Mouse (Mus musculus) adrenal gland, postnatal 36 days (tissue): ENCODE measurements around the gene Glud1. TPM values are rescaled to one million over a fixed set of nuclear protein-coding genes. Genes with fewer than 3 reads are reported as not detected.

Experiments
- DNase-seq, 2 experiments: peaks; one replicate each; pipeline ENCODE4 v3.0.0; 2021; ENCODE audit warnings: mixed read lengths in 1 of 2
- long read RNA-seq, 2 experiments: library from polyadenylated mRNA; stranded (forward); transcript quantifications; one replicate each; pipeline ENCODE4 v2.0.0; 2021; ENCODE audit warnings: borderline sequencing depth in 2 of 2
- total RNA-seq, 2 experiments: library from RNA; stranded (reverse); gene quantifications; 2 replicates each; pipeline ENCODE4 v1.2.3; 2021

The Glud1 gene
- 100 to 1,000 TPM; 177 to 206 TPM for total RNA-seq
- long read RNA-seq, experiment 1, transcript Glud1-201 (13 exons, 3,390 nt) = major isoform, 87 of 107 reads
- long read RNA-seq, experiment 1, partial matches to known transcripts = 17 of 107 reads
- long read RNA-seq, experiment 1, other reads (novel, unspliced or antisense) = 3 of 107 reads
- long read RNA-seq, experiment 2, transcript Glud1-201 (13 exons, 3,390 nt) = major isoform, 31 of 34 reads
- long read RNA-seq, experiment 2, partial matches to known transcripts = 0 of 34 reads
- long read RNA-seq, experiment 2, other reads (novel, unspliced or antisense) = 3 of 34 reads

DNA sequence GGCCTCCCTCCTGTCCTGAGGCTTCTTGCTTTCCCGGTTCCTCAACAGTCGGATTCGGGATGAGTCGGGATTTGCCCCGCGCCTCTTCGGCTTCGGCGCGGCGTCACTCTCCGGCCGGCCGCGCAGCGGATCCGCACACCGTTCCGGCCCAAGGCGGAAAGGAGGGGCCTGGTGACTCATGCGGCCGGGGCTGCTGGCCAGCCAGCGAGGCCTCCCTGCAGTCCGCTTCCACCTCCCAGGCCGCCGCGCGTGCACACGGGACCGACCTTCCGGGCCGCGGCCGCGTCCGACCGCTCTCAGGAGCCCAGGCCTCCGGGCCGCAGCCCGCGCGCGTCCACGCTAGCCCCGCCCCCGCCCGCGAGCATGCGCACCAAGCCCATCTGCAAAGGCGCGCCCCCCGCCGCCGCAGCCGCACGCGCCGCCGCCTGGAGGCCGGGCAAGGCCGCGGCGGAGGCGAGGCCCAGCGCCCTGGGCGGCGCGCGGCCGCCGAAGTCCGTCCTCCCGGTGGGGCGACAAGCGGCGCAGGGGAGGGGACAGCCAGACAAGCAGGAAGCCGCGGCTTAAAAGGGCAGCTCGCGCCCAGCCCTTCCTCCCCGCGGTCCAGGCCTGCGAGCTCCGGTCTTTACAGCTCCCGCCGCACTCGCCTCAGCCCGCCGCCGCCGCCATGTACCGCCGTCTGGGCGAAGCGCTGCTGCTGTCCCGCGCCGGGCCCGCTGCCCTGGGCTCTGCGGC is at the start of gene Glud1, which contains the start of gene Shld2:
Gene Glud1, plus strand, starts transcription at position 494 of the 732 bp plus-strand sequence.
Gene Shld2, minus strand, starts transcription at position 260 of the 732 bp plus-strand sequence.
- peak; percentile 98 to 99 for DNase-seq

DNA sequence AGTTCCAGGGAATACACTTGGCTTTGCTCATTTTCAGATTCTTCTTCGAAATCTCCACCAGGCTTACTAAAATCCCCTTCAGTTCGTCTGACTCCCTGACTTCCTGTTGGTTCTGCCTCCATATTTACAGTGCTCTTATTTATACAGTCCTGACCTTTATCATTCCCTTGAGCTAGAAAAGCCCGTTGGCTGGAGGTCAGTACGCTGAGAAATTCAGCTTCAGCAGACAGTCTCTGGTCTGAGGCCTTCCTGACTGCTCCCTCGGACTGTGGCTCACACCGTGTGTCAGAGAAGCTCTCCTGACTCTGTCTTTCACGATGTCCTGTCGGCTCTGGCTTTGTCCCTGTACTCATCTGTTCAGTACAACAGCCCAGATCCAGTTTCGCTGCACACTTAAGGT is 42.5 kb upstream of the Glud1 start:
- DNase-seq = peak; percentile 12 to 30

DNA sequence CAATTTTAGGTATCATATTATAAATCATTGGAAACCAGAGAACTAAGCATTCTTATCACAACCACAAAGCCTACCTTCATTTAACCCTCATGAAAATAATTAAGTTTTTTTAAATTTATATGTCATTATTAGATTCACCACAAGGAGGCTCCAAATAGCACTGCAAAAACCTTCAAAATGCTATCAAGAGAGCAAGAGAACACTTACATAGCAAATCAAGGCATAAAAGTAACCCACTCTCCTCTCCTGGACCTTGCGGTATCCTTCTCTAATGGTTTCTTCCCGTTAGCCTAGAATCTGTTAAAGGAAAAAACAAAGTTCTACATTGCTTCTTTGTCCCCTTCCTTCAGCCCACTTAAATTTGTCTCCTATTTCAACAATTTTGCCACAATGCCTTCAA is 37.2 kb upstream of the Glud1 start:
- no peak for DNase-seq

DNA sequence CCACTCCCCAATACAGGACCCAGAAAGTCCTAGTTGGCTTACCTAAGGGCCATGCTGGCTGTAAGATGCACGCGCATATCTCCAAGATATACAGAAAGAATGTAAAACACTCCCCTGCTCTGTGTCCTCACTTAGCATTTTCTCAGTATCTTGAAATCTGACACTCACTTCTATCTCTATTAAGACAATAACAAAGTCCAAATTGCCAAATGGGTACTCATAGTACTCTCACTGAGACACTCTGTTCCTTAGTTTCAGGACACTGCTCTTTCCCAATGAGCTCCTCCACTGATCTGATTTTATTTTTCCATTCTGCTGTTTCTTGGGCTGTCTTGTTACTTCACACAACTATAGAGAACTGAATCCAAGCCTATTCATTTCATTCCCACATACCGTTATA is 36.4 kb upstream of the Glud1 start:
- no peak for DNase-seq

DNA sequence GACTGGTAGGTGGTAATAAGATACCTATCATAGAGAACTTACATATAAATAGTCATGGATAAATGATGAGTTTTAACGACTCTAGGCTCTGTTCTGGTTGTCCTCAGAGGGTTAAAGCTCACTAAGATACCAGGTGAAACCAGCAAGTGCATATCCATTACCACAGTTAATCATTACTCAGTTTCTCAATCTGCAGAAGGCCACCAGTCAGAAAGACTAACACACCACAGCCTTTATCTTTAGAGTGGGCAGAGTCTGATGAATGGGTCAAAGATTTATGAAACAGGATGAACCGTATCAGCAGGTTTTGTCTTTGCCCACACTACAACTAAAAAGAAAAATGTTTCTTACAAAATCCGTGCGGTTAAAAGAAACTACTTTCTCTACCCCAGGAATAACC is 35.3 kb upstream of the Glud1 start:
- no peak for DNase-seq

- no peak for DNase-seq
Observed at GRCm38 (mm10) chr14:34279726-34280125, 30.8 kb upstream of the Glud1 start.

DNA sequence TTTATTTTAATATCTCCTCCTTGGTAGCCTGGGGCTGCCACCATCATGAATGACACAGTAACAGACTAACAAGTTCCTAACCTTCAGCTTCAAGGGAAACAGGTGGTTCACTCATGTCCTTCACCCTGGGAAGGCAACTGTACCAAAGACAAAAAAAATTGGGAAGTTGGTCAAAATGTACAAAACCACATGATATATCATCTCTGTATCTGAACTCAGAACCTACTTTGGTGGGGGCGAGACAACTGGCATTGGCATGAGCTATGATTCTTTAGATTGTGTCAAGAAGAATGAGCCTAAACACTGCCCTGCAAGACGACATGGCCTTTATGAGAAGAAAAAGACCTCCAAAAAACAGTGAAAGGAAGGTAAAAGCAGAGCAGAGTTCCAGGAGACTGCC is 29.7 kb upstream of the Glud1 start:
- DNase-seq = no peak

- DNase-seq = no peak
Observed at GRCm38 (mm10) chr14:34281736-34282269, 28.7 kb upstream of the Glud1 start.

- DNase-seq = no peak
Observed at GRCm38 (mm10) chr14:34288396-34288795, 22.1 kb upstream of the Glud1 start.

- DNase-seq = no peak
Observed at GRCm38 (mm10) chr14:34289259-34290015, 21.1 kb upstream of the Glud1 start.

DNA sequence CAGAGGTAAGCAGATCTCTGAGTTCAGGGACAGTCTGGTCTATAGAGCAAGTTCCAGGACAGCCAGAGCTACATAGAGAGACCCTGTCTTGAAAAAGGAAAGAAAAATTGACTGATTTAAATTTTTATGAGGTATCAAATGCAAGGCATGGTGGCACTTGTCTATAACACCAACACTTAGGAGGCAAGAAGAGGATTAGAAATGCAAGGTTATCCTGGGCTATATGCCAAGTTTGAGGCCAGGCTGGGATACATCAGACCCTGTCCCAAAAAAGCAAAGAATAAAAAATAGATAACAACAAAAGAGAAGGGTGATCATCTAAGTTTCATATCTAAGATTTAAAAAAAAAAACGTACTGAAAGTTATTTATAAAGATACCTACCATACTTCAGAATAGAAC is 20.3 kb upstream of the Glud1 start:
- DNase-seq = no peak

DNA sequence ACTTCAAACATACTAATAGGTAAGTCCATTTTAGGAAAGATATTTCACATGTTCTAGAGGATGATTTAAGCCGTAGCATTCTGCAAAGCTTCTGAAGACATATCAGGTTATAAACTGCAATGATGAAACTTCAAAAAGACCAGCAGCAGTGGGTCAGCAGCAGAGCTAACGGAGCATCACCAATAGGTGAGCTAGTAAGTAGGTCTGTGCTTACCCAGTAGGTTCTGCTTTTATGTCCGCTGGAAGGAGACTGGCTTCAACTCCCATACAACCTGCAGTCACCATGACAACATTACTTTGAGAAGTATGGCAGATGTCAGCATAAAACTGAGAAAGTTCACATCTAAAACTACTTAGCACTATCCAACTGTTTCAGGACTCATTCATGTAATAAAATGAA is 16.9 kb upstream of the Glud1 start:
- DNase-seq = no peak

DNA sequence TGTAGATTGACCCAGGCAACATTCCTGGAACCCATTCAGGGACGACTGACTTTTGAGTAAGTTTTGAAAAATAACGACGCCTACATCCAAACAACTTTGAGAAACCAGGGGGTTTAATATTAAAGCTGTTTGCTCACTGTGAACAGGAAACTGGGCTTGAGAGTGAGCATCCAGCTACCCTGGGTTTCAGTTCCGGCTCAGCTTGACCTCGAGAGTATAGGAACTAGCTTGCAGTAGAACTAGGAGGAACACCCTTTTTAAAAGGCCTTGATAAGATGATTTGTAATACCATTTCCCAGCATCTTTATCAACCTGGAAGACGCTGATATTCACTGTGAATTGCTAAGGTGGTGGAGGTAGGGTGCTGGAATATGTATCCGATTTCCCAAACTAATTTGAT is 14.2 kb upstream of the Glud1 start:
- DNase-seq = peak in 1 of 2 experiments; percentile 17

GRCm38 (mm10) chr14:34297038-34297437 is 13.5 kb upstream of the Glud1 start:
- DNase-seq = peak; percentile 53 to 74

DNA sequence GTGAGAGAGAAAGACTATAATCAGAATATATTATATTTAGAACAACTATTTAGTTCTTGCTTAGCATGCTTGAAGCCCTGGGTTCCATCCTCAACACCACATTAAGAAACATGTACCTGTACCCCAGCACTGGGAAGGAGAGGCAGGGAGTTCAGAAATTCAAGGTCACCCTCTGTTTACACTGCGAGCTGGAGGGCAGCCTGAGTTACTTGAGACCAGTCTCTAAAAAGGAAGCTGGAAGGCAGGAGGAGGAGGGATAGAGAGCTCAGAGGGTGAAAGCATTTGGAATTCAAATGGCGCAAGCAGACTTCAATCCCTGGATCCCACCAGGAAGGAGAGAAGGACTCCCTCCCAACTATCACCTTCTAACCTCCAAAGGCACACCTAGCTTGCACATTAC is 12.9 kb upstream of the Glud1 start:
- DNase-seq = no peak

GRCm38 (mm10) chr14:34298871-34299700 is 11.4 kb upstream of the Glud1 start:
- DNase-seq = no peak

GRCm38 (mm10) chr14:34302681-34303242 is 7.8 kb upstream of the Glud1 start:
- DNase-seq = no peak

GRCm38 (mm10) chr14:34303265-34303680 is 7.3 kb upstream of the Glud1 start:
- no peak for DNase-seq

DNA sequence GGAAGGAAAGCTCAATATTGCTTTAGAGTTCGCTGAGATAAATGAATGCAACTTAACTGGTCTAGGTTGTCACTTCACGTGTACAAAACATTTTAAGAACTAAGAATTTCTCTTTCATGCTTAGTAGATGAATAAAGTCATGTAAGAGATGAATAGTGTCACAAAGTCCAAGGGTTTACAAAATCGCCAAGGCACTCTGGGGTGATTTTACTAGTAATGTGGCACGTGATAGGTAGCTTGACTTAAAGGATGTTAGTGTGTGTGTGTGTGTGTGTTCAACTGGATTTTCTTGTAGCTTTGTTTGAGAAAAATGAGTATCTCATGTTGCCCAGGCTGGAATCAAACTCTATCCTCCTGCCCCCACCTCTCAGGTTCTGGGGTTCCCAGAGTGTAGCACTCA is 1.3 kb upstream of the Glud1 start:
- DNase-seq = no peak

- DNase-seq = no peak
Observed at GRCm38 (mm10) chr14:34309907-34310233, 657 bp upstream of the Glud1 start.

DNA sequence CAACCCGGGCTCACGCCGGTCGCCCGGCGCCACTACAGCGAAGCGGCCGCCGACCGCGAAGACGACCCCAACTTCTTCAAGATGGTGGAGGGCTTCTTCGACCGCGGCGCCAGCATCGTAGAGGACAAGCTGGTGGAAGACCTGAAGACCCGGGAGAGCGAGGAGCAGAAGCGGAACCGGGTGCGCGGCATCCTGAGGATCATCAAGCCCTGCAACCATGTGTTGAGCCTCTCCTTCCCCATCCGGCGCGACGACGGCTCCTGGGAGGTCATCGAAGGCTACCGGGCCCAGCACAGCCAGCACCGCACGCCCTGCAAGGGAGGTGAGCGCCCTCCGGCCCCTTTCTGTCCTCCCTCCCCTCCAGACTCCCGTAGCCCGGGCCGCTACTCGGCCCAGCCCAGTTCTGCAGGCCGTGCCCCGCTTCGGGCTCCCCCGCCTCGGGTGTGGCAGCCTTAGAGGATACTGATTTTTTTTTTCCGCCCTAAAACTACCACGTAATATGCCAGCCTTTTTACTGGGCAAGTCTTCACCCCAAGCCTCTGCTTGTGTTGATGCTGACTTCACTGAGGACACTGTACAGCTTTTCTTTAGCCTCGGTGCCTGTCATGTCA is 599 bp downstream of the Glud1 start:
- DNase-seq = peak; percentile 63 to 71
